Mouse (Mus musculus) thymus, postnatal 4 days (tissue): Measurements from ENCODE around the gene Nat8f2.
A peak's percentile ranks its signal among the peaks of the same experiment; 100 is the strongest.
"Not testable (repeated sequence)": the region's sequence is repeated elsewhere in the genome, so short reads cannot be mapped to it uniquely, and the experiment has no call there.

Source experiments
- DNase-seq: peaks from one replicate; pipeline ENCODE4 v3.0.0; 2021

The Nat8f2 gene

GRCm38 (mm10) chr6:85863136-85863535, 5.8 kb downstream of the Nat8f2 start:
- DNase-seq: no peak

- DNase-seq: no peak
Measured at GRCm38 (mm10) chr6:85862565-85862964, 6.4 kb downstream of the Nat8f2 start.

- no peak for DNase-seq
Measured at GRCm38 (mm10) chr6:85861247-85861646, 7.7 kb downstream of the Nat8f2 start.

- DNase-seq: no peak
Measured at GRCm38 (mm10) chr6:85856194-85856678, 12.7 kb downstream of the Nat8f2 start.

GRCm38 (mm10) chr6:85853481-85853880, 15.5 kb downstream of the Nat8f2 start:
- no peak for DNase-seq

- no peak for DNase-seq
Measured at GRCm38 (mm10) chr6:85851062-85851773, 17.7 kb downstream of the Nat8f2 start.

GRCm38 (mm10) chr6:85849240-85849639, 19.7 kb downstream of the Nat8f2 start:
- no peak for DNase-seq

- no peak for DNase-seq
Measured at GRCm38 (mm10) chr6:85848140-85848539, 20.8 kb downstream of the Nat8f2 start.

- no peak for DNase-seq
Measured at GRCm38 (mm10) chr6:85846921-85847320, 22.0 kb downstream of the Nat8f2 start.

GRCm38 (mm10) chr6:85843677-85844458, 25.1 kb downstream of the Nat8f2 start:
- DNase-seq: not testable (repeated sequence)

GRCm38 (mm10) chr6:85839982-85840381, 29.0 kb downstream of the Nat8f2 start:
- no peak for DNase-seq

- DNase-seq: no peak
Measured at GRCm38 (mm10) chr6:85838674-85839073, 30.3 kb downstream of the Nat8f2 start.

- peak; percentile 26 for DNase-seq
Measured at GRCm38 (mm10) chr6:85837307-85837706, 31.7 kb downstream of the Nat8f2 start.

- peak; percentile 31 for DNase-seq
Measured at GRCm38 (mm10) chr6:85836827-85837226, 32.1 kb downstream of the Nat8f2 start.

- not testable (repeated sequence) for DNase-seq
Measured at GRCm38 (mm10) chr6:85836098-85836497, 32.9 kb downstream of the Nat8f2 start.

- not testable (repeated sequence) for DNase-seq
Measured at GRCm38 (mm10) chr6:85835104-85835503, 33.9 kb downstream of the Nat8f2 start.

GRCm38 (mm10) chr6:85834504-85835100, 34.4 kb downstream of the Nat8f2 start:
- DNase-seq: not testable (repeated sequence)

GRCm38 (mm10) chr6:85831796-85832321, 37.1 kb downstream of the Nat8f2 start, which contains the start of gene Nat8:
Gene Nat8 (minus strand): TSS chr6:85832082.
- DNase-seq: no peak

GRCm38 (mm10) chr6:85829462-85829861, 39.5 kb downstream of the Nat8f2 start:
- DNase-seq: no peak

GRCm38 (mm10) chr6:85825886-85826285, 43.1 kb downstream of the Nat8f2 start:
- DNase-seq: no peak

- DNase-seq: no peak
Measured at GRCm38 (mm10) chr6:85823382-85824090, 45.4 kb downstream of the Nat8f2 start.

GRCm38 (mm10) chr6:85822286-85822685, 46.7 kb downstream of the Nat8f2 start:
- DNase-seq: no peak

GRCm38 (mm10) chr6:85820837-85821236, 48.1 kb downstream of the Nat8f2 start, which contains the start of the genes Nat8f6 and Nat8f5:
Gene Nat8f6 (minus strand): TSS chr6:85820954.
Gene Nat8f5 (minus strand): TSS chr6:85820972.
- DNase-seq: no peak
